Mouse (Mus musculus): Measurements from ENCODE around the gene Syt1.

The Syt1 gene

DNA sequence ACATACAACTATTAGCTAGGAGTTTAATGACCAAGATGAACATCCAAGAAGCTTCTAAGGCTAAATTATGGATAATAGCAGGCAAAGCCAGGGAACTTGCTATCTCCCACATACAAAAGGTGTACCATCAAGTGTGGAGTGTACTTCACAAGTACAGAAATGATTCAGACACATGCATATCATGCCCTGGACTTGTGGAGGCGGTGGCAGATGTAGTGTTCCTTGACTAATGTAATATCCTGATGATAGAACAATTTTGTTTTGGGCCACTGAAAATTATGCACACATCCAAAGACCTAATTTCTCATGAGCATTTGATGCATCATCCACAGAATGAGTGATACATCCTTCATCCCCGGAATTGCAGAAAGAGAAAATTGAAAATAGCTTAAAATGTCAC lies 267.0 kb downstream of the Syt1 start:
- DNase-seq, result no peak

DNA sequence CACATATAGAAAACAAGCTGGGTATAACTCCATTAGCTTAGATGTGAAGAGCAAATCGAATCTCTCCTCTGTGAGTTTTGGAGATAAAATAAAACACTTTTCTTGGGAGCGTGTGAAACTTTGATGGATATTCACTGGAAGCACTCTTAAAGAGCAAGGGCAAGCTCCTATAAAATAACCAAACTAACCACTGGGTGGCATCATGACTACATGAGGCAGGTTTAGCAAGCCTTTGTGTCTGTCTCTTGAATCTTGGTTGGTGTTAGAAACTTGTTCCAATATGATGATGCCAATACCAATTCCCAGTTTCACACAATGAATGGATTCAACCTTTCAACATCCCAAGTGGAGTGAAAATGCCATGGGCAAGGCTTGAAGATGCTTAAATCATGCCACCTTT lies 276.8 kb downstream of the Syt1 start:
- peak; percentile 46 for DNase-seq

DNA sequence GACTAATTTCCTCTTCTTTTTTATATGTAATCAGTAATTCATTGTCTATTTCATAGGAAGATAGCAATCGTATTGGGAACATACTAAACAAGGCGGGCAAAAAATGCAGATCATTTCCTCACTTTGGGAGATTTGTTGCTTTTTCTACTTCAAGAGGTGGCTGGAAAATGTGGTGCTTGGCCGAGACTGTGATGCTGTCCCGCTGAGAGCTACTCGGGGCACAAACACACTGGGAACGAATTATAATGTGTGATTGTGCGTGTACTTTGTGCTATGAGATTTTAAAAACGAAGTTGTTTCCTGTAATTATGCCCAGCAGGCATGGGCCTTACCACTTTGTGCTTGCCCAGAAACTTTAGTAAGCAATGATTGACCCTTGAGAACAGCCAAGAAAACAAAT lies 281.8 kb downstream of the Syt1 start:
- peak; percentile 45 for DNase-seq

DNA sequence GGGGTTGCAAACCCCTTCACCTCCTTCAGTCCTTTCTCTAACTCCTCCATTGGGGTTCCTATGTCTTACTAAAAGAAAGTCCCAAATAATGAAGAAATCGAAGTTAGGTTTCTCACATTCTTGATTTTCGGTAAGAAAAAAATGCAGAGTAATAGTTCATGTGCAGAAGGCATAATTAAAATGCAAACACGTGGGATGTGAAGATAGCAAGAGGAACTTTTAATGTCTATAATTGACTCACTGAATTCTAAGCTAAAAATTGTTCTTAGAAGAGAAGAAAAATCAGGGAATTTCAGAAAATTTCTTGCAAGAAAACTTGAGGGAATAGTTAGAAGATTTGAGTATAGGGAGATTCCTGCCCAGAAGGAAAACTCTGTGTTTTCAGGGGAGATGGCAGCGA lies 284.4 kb downstream of the Syt1 start:
- no peak for DNase-seq

DNA sequence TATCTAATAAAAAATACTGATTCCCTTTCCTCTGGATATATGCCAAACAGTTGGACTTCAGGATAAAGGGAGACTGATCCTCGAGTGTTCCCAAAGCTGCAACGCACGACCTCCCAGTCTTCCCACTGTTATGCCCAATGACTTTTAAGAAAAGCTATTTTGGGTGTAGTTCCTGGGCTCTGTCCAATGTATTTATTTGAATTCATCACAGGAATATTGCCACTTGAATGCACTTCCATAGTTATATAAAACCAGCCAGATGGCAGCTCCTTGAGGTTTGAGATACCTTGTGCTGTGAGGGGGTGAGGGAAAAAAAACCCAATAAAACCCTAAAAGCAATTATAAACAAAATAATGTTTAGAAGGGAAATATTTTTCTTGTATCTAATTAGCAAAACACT lies 285.9 kb downstream of the Syt1 start:
- peak; percentile 67 for DNase-seq

DNA sequence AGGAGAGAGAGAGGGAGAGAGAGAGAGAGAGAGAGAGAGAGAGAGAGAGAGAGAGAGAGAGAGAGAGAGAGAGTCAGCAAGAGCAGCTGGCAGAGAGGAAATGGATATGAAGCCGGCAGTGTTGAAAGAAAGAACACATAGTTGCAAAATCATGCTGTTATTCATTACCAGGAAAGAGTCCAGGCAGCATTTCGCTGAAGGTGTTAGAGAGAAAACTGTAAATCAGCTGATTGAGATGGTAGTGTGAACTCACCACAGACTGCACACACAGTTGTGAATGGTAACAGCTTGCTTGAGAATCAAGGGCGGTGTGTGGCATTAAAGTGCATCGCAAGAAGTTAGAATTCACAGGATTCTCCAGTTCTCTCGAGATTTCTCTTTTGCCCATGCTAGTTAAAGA lies 300.3 kb downstream of the Syt1 start:
- no peak for DNase-seq

DNA sequence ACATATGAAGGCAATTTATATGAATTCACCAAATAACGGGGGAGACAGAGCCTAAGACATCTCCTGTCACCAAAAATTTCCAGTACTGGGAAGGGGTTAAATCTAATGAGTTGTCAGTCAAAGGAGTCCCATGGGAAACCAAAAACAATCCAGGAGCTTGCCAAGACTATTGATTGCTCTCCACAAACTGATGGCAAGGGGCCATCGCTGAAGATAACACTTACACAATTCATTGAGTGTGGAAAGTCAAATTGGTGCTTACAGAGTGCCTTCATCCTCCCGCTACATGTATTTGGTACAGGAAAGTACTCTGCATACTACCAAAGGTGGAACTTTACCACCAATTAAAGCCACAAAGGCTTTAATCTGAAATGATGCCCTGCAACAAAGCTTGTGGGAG lies 305.1 kb downstream of the Syt1 start:
- no peak for DNase-seq

DNA sequence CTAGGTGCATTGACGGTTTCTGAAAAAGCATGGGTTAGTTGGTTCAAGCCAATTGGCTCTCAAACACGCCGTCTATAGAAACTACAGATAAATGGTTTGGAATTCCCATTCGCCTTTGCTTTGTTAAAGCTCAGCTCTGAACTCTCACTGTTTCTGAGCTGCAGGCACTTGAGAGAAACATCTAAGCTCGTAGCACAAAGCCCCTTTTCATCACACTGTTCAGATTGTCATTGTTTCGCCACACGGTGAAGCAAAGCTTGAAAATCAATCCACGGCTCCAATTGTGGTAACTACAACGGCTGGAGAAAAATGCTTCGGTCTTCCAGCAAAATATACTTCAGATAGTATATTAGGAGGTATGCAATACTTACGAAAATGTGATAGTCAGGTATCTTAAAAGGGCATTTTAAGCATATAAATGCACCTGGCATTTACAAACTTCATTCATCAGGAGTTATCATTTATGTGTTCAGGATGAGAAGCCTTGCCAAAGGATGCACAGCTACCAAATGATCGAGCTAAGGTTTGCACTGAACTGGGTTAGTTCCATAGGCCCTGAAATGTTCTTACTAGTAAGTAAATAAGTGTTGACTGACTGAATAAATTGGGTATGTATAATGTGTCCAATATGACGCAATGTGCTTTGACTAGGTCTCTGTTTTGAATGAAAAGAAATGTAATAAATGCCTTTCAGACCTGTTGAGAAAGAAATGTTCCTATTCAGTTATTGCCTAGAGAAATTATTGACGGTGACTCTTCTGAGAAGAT lies 309.2 kb downstream of the Syt1 start:
- DNase-seq, result no peak

DNA sequence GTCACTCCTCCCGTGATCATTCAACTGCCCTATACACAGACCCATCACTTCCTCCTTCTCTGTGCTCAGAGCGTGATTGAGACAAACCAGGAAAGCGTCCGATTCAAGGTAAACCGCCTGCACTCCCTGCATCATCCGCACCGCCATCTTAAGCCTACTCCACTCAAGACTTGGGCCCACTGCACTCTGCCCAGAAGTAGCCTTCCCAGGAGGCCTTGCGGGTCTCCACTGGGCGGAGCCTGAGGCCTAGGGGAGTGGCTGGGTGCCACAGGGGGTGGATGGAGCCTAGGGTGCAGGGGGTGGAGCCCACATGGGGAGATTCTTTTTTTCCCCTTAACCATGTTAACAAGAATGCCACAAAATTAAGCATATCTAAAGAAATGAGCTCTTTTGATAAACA lies 310.8 kb downstream of the Syt1 start, which contains the start of gene Gm5136:
Gene Gm5136, minus strand, starts transcription at position 215 of the 400 bp plus-strand sequence.
- no peak for DNase-seq

DNA sequence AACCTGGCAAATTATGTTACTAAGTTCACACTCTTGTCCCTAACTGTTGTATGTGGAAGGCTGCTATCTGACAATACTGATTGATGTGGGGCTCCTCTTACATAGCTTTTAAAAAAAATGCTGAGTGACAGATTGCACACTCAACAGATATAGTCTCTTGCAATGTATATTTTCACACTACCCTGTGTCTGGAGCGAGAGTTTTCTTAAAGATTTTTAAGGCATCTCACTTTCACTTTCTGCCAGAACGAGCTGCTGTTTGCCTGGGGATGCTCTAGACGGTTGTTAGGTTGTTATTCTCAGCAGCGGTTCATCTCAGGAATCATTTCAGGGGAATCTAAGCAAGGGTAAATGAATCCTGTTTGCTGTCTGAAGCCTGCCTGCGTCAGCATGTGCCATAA lies 313.7 kb downstream of the Syt1 start:
- DNase-seq, result no peak

DNA sequence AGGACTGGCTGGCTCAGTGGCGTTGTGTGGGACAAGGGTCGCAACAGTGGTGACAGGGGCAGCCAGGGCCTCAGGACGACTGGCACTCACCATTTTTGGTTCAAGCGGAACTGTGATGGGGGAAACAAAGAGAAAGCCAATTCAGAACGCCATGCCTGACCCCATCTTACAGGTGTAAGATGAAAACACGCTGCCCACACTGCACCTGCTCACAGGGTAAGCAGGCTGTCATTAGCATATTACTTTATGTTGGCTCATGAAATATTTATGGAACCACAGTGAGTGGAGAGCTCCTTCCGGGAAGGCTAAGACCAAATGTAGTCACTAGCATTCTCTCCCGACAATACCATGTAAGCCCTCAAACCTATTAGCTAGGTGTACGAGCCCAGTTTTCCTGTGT lies 319.8 kb downstream of the Syt1 start:
- DNase-seq, result no peak

DNA sequence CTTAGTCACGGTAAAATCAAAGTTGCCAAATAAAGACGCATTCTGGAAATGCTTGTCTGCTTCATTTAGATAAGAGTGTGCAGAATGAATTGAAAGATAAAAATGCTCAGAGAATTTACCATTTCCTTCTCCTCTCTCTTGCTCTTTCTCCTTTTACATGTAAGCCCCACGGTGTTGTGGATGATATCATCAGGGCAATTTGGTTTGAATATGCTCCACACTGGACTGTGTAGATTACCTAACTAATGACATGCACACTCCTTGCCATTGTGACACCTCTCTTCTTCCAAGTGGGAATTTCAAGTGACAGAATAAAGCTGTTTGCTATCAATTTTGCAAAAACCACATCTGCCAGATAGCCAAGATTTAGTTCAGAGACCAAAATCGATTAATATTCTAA lies 324.1 kb downstream of the Syt1 start:
- no peak for DNase-seq

DNA sequence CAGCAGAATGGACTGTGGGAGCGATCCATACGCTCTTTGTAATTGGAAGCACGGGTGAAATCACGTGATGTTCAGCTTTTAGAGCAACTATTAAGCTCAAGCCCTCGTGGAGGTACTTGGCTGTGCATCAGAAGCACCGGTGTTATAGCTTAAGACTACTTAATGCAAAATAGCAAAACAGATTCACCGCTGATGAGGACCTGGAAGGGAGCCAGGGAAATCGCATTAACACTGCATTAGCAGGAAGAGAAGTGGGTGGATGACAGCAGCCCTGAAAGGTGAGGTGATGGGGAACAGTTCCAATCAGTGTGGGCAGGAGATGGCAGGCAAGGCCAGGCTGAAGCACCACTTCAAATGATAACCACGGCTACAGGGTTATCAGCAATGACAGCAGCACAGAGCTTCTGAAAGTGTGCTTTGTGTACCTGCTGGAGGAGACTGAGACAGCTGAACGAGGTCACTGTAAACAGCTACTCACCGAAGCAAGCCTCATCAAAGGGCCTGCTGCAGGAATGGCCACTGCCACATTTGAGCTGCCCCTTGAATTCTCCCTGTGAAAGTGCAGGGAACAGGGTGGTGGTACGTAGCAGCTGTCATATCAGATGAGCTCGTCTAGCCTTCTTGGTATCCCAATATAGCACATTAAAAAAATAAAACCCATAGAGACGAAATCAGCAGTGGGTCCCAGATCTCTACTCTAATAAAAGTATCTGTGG lies 330.9 kb downstream of the Syt1 start:
- peak; percentile 76 for DNase-seq

DNA sequence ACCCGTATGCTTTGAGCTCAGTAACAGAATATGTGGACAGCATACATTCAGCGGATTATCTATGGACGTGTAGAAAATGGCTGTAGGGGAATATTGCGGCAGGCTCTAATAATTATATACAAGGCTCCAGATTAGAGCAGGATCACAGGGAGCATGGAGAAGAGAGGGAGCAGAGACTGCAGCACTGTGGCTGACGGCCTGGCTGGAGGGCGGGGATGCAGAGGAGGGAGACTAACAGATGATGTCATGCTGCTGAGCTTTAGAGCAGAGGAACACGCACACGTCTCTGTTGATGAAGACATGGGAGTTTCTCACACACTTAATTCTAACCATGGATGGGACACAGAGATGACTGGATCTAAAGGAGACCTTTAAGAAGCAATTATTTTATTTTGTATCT lies 333.7 kb downstream of the Syt1 start:
- no peak for DNase-seq

DNA sequence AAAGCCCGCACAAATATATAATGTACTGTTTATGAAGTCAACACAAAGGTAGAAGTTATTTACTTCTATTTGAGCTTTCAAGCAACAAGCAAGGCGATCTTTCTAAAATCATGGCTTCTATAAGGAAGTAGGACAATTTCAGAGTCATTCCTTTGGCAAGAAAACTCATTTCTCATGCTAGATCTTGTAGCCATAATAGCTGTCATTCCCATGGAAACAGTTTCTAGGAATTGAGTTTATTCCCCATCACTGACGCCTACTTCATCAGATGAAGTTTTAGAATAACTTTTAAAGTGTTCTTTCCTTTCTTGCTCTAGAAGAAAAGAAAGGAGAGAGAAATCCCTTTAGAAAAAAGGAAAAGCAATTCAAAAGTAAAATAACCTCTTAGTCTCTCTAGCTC lies 341.8 kb downstream of the Syt1 start:
- DNase-seq, result no peak

DNA sequence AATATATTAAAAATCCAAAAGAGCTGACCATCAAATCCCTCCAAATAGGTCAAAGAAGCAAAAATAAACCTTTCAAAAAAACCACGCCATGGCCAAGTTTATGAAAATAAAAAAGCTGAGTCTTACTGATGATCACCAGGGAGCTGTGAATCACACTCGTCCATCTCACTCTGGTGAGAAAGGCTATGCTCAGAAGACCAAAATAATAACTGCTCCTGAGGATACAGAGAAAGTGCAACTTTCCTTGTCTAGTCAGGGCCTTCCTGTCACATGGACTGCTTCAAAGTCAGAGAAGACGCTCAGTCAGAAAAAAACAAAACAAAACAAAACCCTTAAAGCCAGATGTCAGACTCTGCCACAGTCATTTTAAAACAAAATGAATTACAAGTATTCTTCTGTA lies 350.5 kb downstream of the Syt1 start:
- DNase-seq, result no peak

DNA sequence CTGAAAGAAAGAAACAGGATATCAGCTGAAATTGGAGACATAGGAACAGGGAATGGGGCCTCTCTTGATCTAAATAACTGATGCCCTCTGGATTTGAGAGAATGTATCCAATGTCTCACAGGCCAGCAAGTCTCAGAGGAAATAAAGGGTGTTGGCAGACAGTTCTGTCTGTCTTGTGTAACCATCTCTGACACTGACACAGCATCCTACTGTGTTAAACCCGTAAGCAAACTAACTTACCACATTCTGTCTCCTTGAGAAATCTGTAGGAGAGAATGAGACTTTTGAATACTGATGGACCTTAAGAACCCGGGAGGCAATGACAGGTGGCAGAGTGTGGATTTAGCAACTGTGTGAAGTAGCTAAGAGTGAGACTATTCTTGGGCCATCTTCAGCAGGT lies 352.5 kb downstream of the Syt1 start:
- DNase-seq, result no peak

DNA sequence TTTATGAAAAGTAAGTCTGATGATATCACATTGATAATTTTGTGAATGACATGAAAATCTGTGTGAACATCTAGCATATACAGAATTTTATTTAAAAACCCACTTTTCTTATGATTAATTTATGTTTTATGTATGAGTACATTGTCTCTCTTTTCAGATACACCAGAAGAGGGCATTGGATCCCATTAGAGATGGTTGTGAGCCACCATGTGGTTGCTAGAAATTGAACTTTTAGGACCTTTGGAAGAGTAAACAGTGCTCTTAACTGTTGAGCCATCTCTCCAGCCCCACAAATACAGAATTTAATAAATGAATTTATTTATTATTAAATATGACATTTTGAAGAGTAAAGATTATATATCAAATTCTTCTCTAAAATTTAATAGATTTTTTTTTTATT lies 353.1 kb downstream of the Syt1 start:
- no peak for DNase-seq

DNA sequence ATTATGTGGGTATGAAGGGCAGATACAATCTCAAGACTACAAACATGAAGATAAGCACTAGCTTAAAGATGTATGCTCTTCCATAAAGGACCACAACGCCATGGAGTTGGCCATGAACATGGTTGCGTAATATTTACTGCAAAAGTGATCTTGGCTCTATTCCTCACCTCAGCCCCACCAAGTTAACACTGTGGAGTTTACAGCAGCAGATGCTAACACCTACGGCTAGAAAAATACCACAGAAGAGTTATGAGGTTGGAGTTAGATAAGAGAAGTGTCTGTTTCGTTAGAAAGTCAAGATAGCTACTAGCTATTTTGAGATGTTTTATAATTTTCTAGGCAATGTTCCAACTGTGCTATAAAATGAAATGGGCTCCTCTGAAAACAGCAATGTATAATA lies 353.9 kb downstream of the Syt1 start:
- DNase-seq, result no peak

DNA sequence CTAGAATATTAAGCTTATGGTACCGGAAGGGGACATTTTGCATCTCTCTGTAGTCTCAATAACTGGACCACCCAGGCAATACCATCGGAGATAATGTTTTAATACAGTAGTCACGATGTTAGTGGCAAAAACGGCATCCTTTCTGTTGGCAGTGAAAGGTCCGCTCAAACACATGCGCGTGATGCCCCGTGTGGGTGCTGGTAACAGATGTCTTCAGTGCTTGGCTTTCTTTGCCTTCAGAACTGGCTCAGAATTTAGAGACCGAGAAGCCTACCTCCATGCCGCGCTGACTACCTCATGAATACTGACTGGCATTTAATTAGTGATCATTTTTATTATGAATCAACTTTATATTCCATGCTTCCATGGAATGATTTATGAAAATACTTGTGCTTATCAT lies 355.7 kb downstream of the Syt1 start:
- peak; percentile 63 for DNase-seq

DNA sequence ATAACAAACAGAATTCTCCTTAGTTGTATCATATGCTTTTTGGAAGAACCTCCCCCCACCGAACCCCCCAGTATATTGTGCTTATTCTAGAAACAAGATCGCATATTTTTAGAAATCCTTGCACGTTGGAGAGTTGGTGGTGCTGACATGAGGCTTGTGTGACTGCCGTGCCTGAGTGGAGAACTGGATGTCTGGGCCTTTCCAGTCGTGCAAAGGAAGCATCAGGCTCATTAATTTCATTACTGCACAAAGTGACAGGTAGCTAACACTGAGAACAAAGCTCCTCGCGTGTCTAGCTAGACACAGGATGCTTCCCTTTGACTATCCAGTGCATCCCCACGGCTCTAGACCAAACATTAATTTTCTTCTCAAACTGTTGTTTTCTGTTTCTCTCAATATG lies 358.0 kb downstream of the Syt1 start:
- no peak for DNase-seq

DNA sequence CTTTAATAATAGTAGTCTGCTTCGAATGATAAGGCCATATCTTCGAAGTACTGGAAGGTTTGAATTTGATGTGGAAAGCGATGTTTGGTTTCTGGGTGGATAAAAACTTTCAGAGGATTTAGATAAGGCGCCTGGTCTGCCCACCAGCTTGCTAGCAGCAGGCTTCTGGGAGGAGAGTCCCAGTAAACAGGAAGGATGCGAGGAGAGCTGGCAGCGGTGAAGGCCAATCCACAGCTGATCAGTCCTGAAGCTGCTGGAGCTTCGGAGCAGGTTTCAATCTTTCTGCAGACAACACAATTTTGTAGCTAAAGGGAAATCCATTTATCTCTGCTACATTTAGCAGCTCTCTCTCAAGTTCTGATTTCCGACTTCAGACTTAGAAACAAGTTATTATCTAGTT lies 358.7 kb downstream of the Syt1 start:
- DNase-seq, result peak; percentile 65

DNA sequence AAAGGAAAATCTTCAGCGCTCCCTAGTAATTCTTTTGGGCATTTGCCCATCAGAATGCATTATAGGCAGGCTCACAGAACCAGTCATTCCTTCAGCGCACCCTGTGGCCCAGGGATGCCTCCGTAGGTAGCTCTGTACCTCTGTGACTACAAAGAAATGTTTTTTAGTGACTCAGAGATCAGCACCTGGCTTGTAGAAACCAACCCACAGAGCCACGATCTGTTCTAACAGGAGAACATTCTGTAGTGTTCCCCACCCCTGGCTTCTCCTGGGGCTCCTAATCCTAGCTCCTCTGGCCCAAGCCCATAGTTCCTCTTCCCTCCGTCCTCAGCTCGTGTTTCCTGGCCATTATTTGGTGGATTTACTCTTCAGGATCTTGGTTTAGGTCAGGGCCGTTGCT lies 361.6 kb downstream of the Syt1 start:
- DNase-seq, result peak; percentile 81

DNA sequence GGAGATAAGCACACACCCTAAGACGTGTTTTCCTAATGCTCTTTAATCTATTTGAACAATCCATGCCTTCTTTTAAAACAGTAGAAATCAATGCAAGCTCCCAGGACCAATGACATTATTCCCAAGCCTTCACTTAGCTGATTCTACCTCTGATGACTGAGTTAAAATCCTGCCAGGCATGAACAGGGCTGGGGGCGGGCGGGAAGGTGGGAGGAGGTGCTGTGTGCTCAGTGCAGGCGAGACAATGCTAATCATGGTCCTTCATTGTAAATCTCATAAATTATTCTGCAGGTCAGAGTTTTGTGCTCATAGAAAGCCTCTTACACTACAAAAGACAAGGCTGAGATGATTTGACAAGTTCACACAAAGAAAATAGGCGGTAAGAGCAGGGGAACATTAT lies 366.9 kb downstream of the Syt1 start:
- no peak for DNase-seq

DNA sequence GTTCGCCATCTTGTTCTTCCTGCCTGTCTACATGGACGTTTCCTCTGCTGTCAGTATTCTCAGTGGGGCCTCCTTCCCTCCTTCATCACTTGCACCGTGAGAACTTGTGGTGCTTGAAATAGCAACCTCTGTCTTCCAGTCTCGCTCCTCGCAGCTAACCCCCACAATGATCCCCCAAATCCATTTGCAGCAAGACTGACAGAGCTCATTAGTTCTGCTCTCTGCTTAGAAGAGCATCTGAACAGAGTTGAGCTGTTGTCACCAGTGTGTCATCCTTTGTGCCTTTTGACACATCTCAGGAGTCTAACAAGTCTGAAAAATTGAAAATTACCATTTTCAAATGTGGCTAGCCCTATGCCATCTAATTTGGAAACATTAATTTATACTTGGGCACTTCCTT lies 372.7 kb downstream of the Syt1 start:
- DNase-seq, result no peak
